Mouse (Mus musculus) stomach, embryonic 14.5 days (tissue): ENCODE measurements around the gene Dcaf15. TPM values are rescaled to one million over a fixed set of nuclear protein-coding genes. Genes with fewer than 3 reads are reported as not detected.

ENCODE experiments used
- ATAC-seq: fragments of 200-750 bp; cut with Nextera tagmentation; 2 replicates; pipeline ENCODE4 v1.8.0; 2017; ENCODE audit warnings: low read depth, moderate TSS enrichment; ENCODE audit not compliant: insufficient number of reproducible peaks, insufficient read depth, low FRiP score
- H3K27ac ChIP-seq: fragments of 300-500 bp; sonication (generic); 2 replicates; pipeline ENCODE4 v1.5.1; 2014; ENCODE audit warnings: mild to moderate bottlenecking, low read length, moderate library complexity, mixed read lengths
- H3K27me3 ChIP-seq: fragments of 300-500 bp; sonication (generic); 2 replicates; pipeline ENCODE4 v1.6.1; 2014; ENCODE audit warnings: low read length, control low read depth, mixed read lengths; ENCODE audit not compliant: control insufficient read depth, insufficient read depth
- H3K36me3 ChIP-seq: fragments of 300-500 bp; sonication (generic); 2 replicates; pipeline ENCODE4 v1.6.1; 2014; ENCODE audit warnings: mild to moderate bottlenecking, control low read depth, low read length, moderate library complexity, mixed read lengths; ENCODE audit not compliant: control insufficient read depth, insufficient read depth
- H3K4me1 ChIP-seq: fragments of 300-500 bp; sonication (generic); 2 replicates; pipeline ENCODE4 v1.6.1; 2014; ENCODE audit warnings: low read length, control low read depth, mixed read lengths; ENCODE audit not compliant: control insufficient read depth, insufficient read depth
- H3K4me2 ChIP-seq: fragments of 300-500 bp; sonication (generic); replicated peaks from 2 replicates; pipeline ENCODE4 v1.6.1; 2014; ENCODE audit warnings: low read depth, low read length, control low read depth
- H3K4me3 ChIP-seq: fragments of 300-500 bp; sonication (generic); 2 replicates; pipeline ENCODE4 v1.5.1; 2014; ENCODE audit warnings: low read depth, low read length, control low read depth
- H3K9ac ChIP-seq: fragments of 300-500 bp; sonication (generic); replicated peaks from 2 replicates; pipeline ENCODE4 v1.6.1; 2014; ENCODE audit warnings: low read depth, mild to moderate bottlenecking, control low read depth, low read length, moderate library complexity, mixed read lengths
- H3K9me3 ChIP-seq: fragments of 300-500 bp; sonication (generic); 2 replicates; pipeline ENCODE4 v1.6.1; 2016; ENCODE audit warnings: low read depth, low read length, control low read depth; ENCODE audit not compliant: control insufficient read depth
- WGBS: fragments of 180-500 bp; shearing (Covaris S2); extraction: QIAGEN DNeasy Blood & Tissue Kit; methylation state at CpG from one replicate; pipeline ENCODE4 v1.1.7; 2014; 5-methylcytosine and 5-hydroxymethylcytosine counted together
- polyA plus RNA-seq: library from polyadenylated mRNA; unstranded; fragments of >200 nt; fragmentation: Nextera tagmentation; extraction: Ambion mirVana; gene quantifications from 2 replicates; pipeline ENCODE4 v1.2.1, GENCODE M21; 2014

The Dcaf15 gene
- polyA plus RNA-seq, 1 experiment from 2014 or later = 10.8 TPM

DNA sequence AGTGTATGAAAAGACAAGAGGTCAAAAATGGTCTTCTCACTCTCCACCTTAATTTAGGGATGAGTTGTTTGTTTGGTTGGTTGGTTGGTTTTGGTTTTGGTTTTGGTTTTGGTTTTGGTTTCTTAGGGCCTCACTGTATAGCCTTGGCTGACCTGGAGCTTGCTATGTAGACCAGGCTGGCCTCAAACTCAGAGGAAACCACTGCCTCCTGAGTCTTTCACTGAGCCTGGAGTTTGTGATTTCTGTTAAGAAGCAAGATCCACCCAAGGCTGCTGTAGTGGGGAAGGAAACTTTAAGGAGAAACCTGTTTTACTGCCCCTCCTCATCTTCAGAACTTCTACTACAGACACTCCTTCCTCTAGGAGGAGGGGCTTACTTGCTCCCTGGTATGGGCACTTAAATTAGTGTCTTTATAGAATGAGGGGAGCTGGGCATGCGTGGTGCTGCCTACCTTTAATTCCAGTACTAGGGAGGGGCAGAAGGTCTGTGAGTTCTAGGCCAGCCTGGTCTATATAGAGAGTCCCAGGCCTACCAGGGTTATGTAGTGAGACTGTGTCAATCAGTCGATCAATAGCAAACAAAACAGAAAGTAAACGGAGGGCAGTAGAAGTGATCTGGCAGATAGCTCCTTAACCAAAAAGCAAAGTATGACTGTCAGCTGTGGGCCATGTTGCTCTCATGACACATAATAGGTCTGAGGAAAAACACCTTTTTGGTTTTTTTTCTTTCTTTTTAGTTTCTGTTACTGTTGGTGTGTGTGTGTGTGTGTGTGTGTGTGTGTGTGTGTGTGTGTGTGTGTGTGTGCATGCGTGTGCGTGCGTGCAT is 1.9 kb upstream of the Dcaf15 start:
- 88% methylated on average over 6 of the region's 6 CpGs for WGBS
- ATAC-seq = no peak
- Histone ChIP-seq H3K4me2 (no peak overlapping the region), H3K36me3 (peaks cover 12% of the 10 kb centered on the region), H3K27ac (no peak overlapping the region), H3K4me1 (peaks cover 15% of the 10 kb centered on the region), H3K9me3 (no peaks in the 10 kb centered on the region), H3K9ac (no peak overlapping the region), H3K4me3 (no peak overlapping the region), H3K27me3 (no peaks in the 10 kb centered on the region)

DNA sequence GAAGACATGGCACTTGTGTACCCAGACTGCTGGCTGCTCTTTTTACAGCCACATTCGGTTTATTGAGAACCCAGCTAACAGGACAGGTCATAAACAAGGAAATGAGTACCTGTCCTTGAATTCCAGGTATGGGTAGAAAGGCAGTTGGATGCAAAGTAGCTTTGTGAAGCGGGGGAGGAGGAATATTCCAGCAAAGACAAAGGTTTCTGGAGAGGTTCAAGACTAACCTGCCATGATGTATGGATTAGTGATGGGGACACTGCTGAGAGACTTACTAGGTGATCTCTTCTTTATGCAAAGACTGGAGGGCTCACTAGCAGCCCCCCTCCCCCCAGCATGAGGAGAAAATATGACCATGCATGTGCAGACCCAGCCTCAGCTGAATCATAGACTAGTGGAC is 1.1 kb upstream of the Dcaf15 start:
- no peak overlapping the region for H3K27ac ChIP-seq
- no peak overlapping the region for H3K4me2 ChIP-seq
- H3K9me3 ChIP-seq = no peaks in the 10 kb centered on the region
- H3K27me3 ChIP-seq = no peaks in the 10 kb centered on the region
- H3K9ac ChIP-seq = no peak overlapping the region
- no peak overlapping the region for H3K4me3 ChIP-seq
- H3K4me1 ChIP-seq = peaks cover 15% of the 10 kb centered on the region
- 85% methylated on average over 2 of the region's 2 CpGs for WGBS
- ATAC-seq = no peak
- peaks cover 13% of the 10 kb centered on the region for H3K36me3 ChIP-seq

DNA sequence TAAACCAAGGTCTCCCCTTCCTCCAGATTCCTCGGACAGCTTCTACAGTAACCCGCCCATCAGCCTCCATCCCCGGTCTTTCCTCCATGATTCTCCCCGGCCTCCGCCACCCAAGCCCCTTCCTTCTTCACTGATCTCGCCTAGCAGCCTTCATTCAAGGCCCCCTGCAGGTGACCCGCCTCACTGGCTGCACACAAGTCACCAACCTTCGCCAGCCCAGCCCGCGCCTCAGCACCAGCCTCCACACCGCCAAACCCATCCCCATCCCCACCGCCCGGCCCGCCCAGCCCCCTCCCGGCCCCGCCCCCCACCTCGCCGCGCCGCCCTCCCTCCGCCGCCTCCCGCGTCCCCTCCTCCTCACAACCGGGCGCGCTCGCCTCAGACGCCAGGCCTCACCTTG is 347 bp downstream of the Dcaf15 start:
- Histone ChIP-seq H3K27me3 (no peaks in the 10 kb centered on the region), H3K4me3 (peak overlapping the region; percentile 59), H3K4me2 (peak overlapping the region; percentile 68), H3K36me3 (peaks cover 13% of the 10 kb centered on the region), H3K9ac (peak overlapping the region; percentile 60), H3K4me1 (peaks cover 15% of the 10 kb centered on the region), H3K27ac (peak overlapping the region; percentile 80), H3K9me3 (no peaks in the 10 kb centered on the region)
- WGBS = 0% methylated on average over 15 of the region's 29 CpGs
- peak; percentile 74 for ATAC-seq

DNA sequence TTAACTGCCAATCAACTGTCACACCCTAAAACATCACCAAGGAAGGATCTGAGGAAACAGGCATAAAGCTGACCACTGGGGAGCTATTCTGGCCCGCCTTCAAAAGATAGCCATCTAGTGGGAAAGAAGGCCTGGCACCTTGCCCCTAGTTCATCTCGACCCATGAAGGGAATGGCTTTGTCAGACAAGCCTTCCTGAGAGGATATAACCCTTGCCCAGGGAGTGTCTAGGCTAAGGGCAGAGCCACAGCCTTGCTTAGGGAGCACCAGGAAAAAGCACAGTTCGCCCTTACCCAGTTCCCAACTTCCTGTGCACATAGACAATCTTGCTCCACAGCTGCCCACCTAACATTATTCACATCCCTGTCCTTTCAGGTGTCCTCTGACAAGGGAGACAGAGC is 967 bp downstream of the Dcaf15 start:
- H3K4me1 ChIP-seq = peaks cover 15% of the 10 kb centered on the region
- peaks cover 18% of the 10 kb centered on the region for H3K36me3 ChIP-seq
- peak overlapping the region; percentile 60 for H3K9ac ChIP-seq
- no peaks in the 10 kb centered on the region for H3K9me3 ChIP-seq
- H3K27ac ChIP-seq = no peak overlapping the region
- 51% methylated on average over 3 of the region's 3 CpGs for WGBS
- no peaks in the 10 kb centered on the region for H3K27me3 ChIP-seq
- ATAC-seq = no peak
- peak overlapping the region; percentile 68 for H3K4me2 ChIP-seq
- peak overlapping the region; percentile 59 for H3K4me3 ChIP-seq

DNA sequence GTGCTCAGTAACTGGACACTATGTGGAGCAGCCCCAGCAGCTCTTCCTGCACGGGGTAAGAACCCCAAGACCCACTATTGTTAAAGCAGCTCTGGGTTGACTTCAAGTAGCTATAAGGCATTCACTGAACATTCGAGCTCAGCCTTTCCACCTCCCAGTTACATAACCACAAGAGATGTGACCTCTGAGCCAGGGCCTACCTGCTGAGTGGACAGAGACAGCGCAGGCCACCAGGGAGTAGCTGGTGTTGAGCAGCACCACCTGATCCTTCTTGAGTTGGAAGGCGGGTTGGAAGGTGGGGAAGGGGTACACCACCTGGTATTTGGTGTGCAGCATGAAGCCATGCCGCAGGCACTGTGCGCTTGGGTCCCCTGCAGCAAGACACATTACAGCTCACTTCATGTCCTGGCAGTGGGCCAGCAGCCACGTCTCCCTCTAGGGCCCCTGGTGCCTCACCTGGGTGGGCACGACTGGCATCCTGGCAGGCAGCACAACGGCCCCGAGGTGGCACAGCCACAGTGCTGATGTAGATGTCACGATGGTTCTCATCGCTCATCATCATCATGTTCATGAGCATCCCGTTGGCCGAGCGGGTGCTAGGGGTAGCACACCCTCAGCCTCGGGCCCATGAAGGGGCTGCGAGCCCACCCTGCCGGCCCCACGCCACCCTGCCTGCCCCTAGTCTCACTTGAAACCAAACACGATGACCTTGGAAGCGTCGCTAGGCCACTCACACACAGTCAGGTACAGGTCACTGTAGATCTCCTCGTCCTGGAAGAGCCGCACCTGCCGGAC is 2.9 kb downstream of the Dcaf15 start:
- Histone ChIP-seq H3K4me3 (no peak overlapping the region), H3K9me3 (no peaks in the 10 kb centered on the region), H3K9ac (no peak overlapping the region), H3K27ac (no peak overlapping the region), H3K36me3 (peaks cover 37% of the 10 kb centered on the region), H3K4me1 (peaks cover 15% of the 10 kb centered on the region), H3K27me3 (no peaks in the 10 kb centered on the region), H3K4me2 (no peak overlapping the region)
- no peak for ATAC-seq
- 93% methylated on average over 25 of the region's 25 CpGs for WGBS

DNA sequence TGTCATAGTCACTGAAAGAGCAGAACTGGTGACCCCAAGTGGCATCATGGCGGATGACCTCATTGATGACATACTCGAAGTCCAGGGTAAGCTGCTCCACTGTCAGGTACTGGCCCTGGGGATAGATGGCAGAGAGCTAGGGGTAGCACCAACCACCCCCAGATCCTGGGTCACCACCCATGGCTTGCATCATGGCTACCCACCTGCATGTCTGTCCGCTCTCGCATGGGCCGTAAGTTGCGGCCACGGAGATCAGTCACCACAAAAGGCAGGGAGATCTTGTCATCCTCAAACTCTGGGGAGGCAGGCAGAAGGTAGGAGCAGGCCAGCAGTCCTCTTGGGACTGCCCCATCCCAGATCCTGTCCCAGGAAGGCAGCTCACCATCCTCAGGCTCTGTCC is 6.2 kb downstream of the Dcaf15 start:
- H3K4me2 ChIP-seq = no peak overlapping the region
- H3K4me3 ChIP-seq = no peak overlapping the region
- H3K27ac ChIP-seq = no peak overlapping the region
- H3K9ac ChIP-seq = no peak overlapping the region
- ATAC-seq = no peak
- peaks cover 8% of the 10 kb centered on the region for H3K4me1 ChIP-seq
- WGBS = 96% methylated on average over 7 of the region's 7 CpGs
- no peaks in the 10 kb centered on the region for H3K27me3 ChIP-seq
- peaks cover 63% of the 10 kb centered on the region for H3K36me3 ChIP-seq
- no peaks in the 10 kb centered on the region for H3K9me3 ChIP-seq

DNA sequence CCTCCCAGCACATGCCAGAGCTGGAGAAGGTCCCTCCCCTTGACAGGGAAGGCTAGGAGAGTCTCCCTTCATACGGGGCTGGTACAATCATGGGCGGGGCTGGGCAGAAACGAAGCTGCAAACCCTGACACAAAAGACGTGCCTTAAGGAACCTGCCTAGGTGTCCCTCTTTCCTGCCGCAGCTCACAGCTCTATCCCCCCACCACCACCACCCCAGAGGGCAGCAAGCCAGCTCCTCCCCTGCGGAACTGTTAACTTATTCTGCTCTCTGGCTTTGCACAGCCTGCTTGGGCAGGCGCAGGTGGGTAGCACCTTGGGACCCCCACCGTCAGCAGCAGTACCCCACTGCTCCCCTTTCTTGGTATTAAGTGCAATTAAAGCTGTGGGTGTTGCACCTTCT is 8.5 kb downstream of the Dcaf15 start:
- H3K27me3 ChIP-seq = no peaks in the 10 kb centered on the region
- H3K27ac ChIP-seq = no peak overlapping the region
- 65% methylated on average over 8 of the region's 8 CpGs for WGBS
- H3K9ac ChIP-seq = no peak overlapping the region
- H3K9me3 ChIP-seq = no peaks in the 10 kb centered on the region
- H3K4me2 ChIP-seq = no peak overlapping the region
- ATAC-seq = no peak
- H3K4me1 ChIP-seq = no peaks in the 10 kb centered on the region
- H3K36me3 ChIP-seq = peaks cover 63% of the 10 kb centered on the region
- H3K4me3 ChIP-seq = no peak overlapping the region

DNA sequence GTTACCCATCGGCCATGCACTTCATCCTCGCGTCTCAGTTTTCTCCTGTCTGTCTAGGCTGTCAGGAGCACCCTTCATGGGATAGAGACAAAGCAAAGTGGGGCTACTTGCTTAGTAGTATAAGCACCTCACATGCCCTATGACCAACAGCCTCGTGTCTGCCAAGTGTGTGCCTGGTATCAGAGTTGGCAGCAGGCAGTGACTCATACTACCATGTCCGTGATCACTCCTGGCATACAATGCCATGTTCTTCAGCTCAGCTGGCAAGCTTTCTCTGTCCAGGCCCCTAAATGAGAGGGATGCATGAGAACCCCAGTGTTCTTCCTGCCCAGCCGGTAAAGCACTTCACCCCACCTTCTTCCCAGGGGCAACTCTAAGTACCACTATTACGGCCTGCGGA is 14.0 kb downstream of the Dcaf15 start:
- Histone ChIP-seq H3K27ac (no peak overlapping the region), H3K4me1 (no peaks in the 10 kb centered on the region), H3K9me3 (no peaks in the 10 kb centered on the region), H3K4me2 (no peak overlapping the region), H3K4me3 (no peak overlapping the region), H3K27me3 (no peaks in the 10 kb centered on the region), H3K36me3 (peaks cover 69% of the 10 kb centered on the region), H3K9ac (no peak overlapping the region)
- WGBS = 90% methylated on average over 8 of the region's 8 CpGs
- no peak for ATAC-seq
